Mouse (Mus musculus): ENCODE measurements around the gene Fgf22. TPM values are rescaled to one million over a fixed set of nuclear protein-coding genes. Genes with fewer than 3 reads are reported as not detected.
"Not testable (repeated sequence)": the region's sequence is repeated elsewhere in the genome, so short reads cannot be mapped to it uniquely, and the experiment has no call there.

Fgf22 gene
- total RNA-seq, 2 experiments from 2014 or later = not detected

- peak in 1 of 2 experiments; percentile 49 for DNase-seq
- intact Hi-C loops (cut with DNase I) = no loop called here
Observed at GRCm38 (mm10) chr10:79729357-79729965, 25.4 kb upstream of the Fgf22 start.

- DNase-seq = no peak
- intact Hi-C loops (cut with DNase I) = no loop called here
Observed at GRCm38 (mm10) chr10:79732500-79732899, 22.4 kb upstream of the Fgf22 start.

GRCm38 (mm10) chr10:79733847-79734246, 21.0 kb upstream of the Fgf22 start:
- no peak for DNase-seq
- intact Hi-C loops (cut with DNase I) = no loop called here

- intact Hi-C loops (cut with DNase I) = no loop called here
- DNase-seq = no peak
Observed at GRCm38 (mm10) chr10:79735361-79735760, 19.5 kb upstream of the Fgf22 start.

- intact Hi-C loops (cut with DNase I) = no loop called here
- no peak for DNase-seq
Observed at GRCm38 (mm10) chr10:79736706-79737105, 18.2 kb upstream of the Fgf22 start.

- intact Hi-C loops (cut with DNase I) = no loop called here
- DNase-seq = no peak
Observed at GRCm38 (mm10) chr10:79738259-79738658, 16.6 kb upstream of the Fgf22 start.

GRCm38 (mm10) chr10:79739234-79739633, 15.6 kb upstream of the Fgf22 start:
- intact Hi-C loops (cut with DNase I) = no loop called here
- DNase-seq = no peak

- no peak for DNase-seq
Observed at GRCm38 (mm10) chr10:79740863-79741262, 14.0 kb upstream of the Fgf22 start.

GRCm38 (mm10) chr10:79743161-79743560, 11.7 kb upstream of the Fgf22 start:
- intact Hi-C loops (cut with DNase I) = no loop called here
- DNase-seq = no peak

More at GRCm38 (mm10) chr10:79740863-79741262, 14.0 kb upstream of the Fgf22 start:
- intact Hi-C loops (cut with DNase I) = no loop called here

GRCm38 (mm10) chr10:79743650-79744365, 11.1 kb upstream of the Fgf22 start:
- intact Hi-C loops (cut with DNase I) = no loop called here
- no peak for DNase-seq

- intact Hi-C loops (cut with DNase I) = no loop called here
- DNase-seq = no peak
Observed at GRCm38 (mm10) chr10:79745411-79745810, 9.5 kb upstream of the Fgf22 start.

GRCm38 (mm10) chr10:79745898-79746773, 8.7 kb upstream of the Fgf22 start, which contains the start of gene Polrmt:
Gene Polrmt, minus strand, starts transcription at chr10:79746581.
- DNase-seq = peak; percentile 90 to 92
- intact Hi-C loops (cut with DNase I) = no loop called here

- intact Hi-C loops (cut with DNase I) = no loop called here
- no peak for DNase-seq
Observed at GRCm38 (mm10) chr10:79746774-79747151, 8.1 kb upstream of the Fgf22 start.

GRCm38 (mm10) chr10:79748496-79748895, 6.4 kb upstream of the Fgf22 start:
- DNase-seq = no peak

GRCm38 (mm10) chr10:79755854-79756253, 978 bp downstream of the Fgf22 start:
- intact Hi-C loops (cut with DNase I) = no loop called here
- no peak for DNase-seq

More at GRCm38 (mm10) chr10:79748496-79748895, 6.4 kb upstream of the Fgf22 start:
- intact Hi-C loops (cut with DNase I) = no loop called here

GRCm38 (mm10) chr10:79756660-79757059, 1.8 kb downstream of the Fgf22 start:
- no peak for DNase-seq
- intact Hi-C loops (cut with DNase I) = no loop called here

- intact Hi-C loops (cut with DNase I); DNase-seq: not testable (repeated sequence)
Observed at GRCm38 (mm10) chr10:79759675-79760074, 4.8 kb downstream of the Fgf22 start.

- intact Hi-C loops (cut with DNase I) = no loop called here
Observed at GRCm38 (mm10) chr10:79760603-79761143, 5.8 kb downstream of the Fgf22 start.

GRCm38 (mm10) chr10:79762875-79763274, 8.0 kb downstream of the Fgf22 start:
- no peak for DNase-seq
- intact Hi-C loops (cut with DNase I) = no loop called here

More at GRCm38 (mm10) chr10:79760603-79761143, 5.8 kb downstream of the Fgf22 start:
- DNase-seq = no peak

GRCm38 (mm10) chr10:79764234-79764633, 9.4 kb downstream of the Fgf22 start:
- DNase-seq = no peak
- intact Hi-C loops (cut with DNase I) = no loop called here
